Mouse (Mus musculus) liver, adult 2 months (tissue): ENCODE data around the gene Six5.

Source experiments
- CTCF ChIP-seq: fragments of 200-500 bp; IDR thresholded peaks from 2 replicates; pipeline ENCODE4 v1.5.1; 2011; ENCODE audit warnings: low read depth, low read length, control low read depth
- POLR2A ChIP-seq: fragments of 200-500 bp; IDR thresholded peaks from 2 replicates; pipeline ENCODE4 v1.6.1; 2011; ENCODE audit warnings: low read length, control low read depth; ENCODE audit not compliant: insufficient read depth; ENCODE audit errors: extremely low read depth

GRCm38 (mm10) chr7:19119083-19119482, 24.7 kb downstream of the Six5 start:
- TF ChIP-seq CTCF: no peak
- no peak for TF ChIP-seq POLR2A
